8 mouse cellular contexts compared by ENCODE assay signal in genomic region chr14:96518151-96518953, GRCm38 (mm10). TPM values are rescaled to one million over a fixed set of nuclear protein-coding genes. Genes with fewer than 3 reads are reported as not detected.
DNase-seq lines count a peak whose midpoint lies in the region; ATAC-seq lines count a peak whose summit lies in the region.

No protein-coding gene starts in this region.

- H3K9me3 ChIP-seq in heart, embryonic 16.5 days (replicated peaks; ENCODE audit: control insufficient read depth, low read length): no peaks in the 10 kb centered on the region
- no peaks in the 10 kb centered on the region for H3K9me3 ChIP-seq in forebrain, embryonic 15.5 days

- 2% methylated on average over 35 of the region's 35 CpGs for WGBS in heart, embryonic 16.5 days
- under 1% methylated on average over 35 of the region's 35 CpGs for WGBS in forebrain, embryonic 15.5 days

- H3K9ac ChIP-seq in heart, embryonic 16.5 days (ENCODE audit: low read length): peak overlapping the region; percentile 53; the same call in 1 of the 2 replicates
- H3K9ac ChIP-seq in forebrain, embryonic 15.5 days (replicated peaks): peak overlapping the region; percentile 61

- peaks cover 3% of the 10 kb centered on the region; the same call in 1 of the 2 replicates for H3K4me1 ChIP-seq in heart, embryonic 16.5 days (ENCODE audit: control insufficient read depth, insufficient read depth, low read length)
- H3K4me1 ChIP-seq in forebrain, embryonic 15.5 days: peaks cover 12% of the 10 kb centered on the region

- peak overlapping the region; percentile 55 for H3K4me3 ChIP-seq in heart, embryonic 16.5 days (ENCODE audit: low read length)
- H3K4me3 ChIP-seq in forebrain, embryonic 15.5 days: peak overlapping the region; percentile 56

- no peak for DNase-seq in heart, postnatal 4 days
- peak; percentile 20 for DNase-seq in ZHBTc4 (ENCODE audit: low read depth, low spot score)
- DNase-seq in left cerebral cortex, postnatal 4 days: peak; percentile 74
- DNase-seq in retina, embryonic 14.5 days (ENCODE audit: low spot score): peak; percentile 69
- DNase-seq in urinary bladder, postnatal 14 days (ENCODE audit: low spot score): no peak
- DNase-seq in urinary bladder, adult 18-20 months (ENCODE audit: low spot score in 2 of 2): no peak

- no peak for ATAC-seq in heart, embryonic 16.5 days (replicated peaks; ENCODE audit: extremely low read depth, insufficient read depth, low FRiP score)
- ATAC-seq in forebrain, embryonic 15.5 days (replicated peaks): peak; percentile 93

- H3K4me2 ChIP-seq in heart, embryonic 16.5 days (ENCODE audit: low read depth, low read length): peak overlapping the region; percentile 90
- peak overlapping the region; percentile 95 for H3K4me2 ChIP-seq in forebrain, embryonic 15.5 days (replicated peaks)

- H3K27me3 ChIP-seq in heart, embryonic 16.5 days (ENCODE audit: control insufficient read depth, insufficient read depth, low read length): peaks cover 14% of the 10 kb centered on the region
- H3K27me3 ChIP-seq in forebrain, embryonic 15.5 days: no peaks in the 10 kb centered on the region

- no peak overlapping the region for H3K27ac ChIP-seq in heart, embryonic 16.5 days (ENCODE audit: low read length)
- H3K27ac ChIP-seq in forebrain, embryonic 15.5 days (replicated peaks): peak overlapping the region; percentile 25; the same call in 1 of the 2 replicates

- H3K36me3 ChIP-seq in heart, embryonic 16.5 days (ENCODE audit: control insufficient read depth, insufficient read depth): no peaks in the 10 kb centered on the region
- H3K36me3 ChIP-seq in forebrain, embryonic 15.5 days: no peaks in the 10 kb centered on the region

- intact Hi-C loops in left cerebral cortex, postnatal 4 days (cut with DNase I): loop anchor here (10.0 kb wide), 1 partner anchor 386 kb away; no protein-coding TSS in a partner anchor

RNA-seq across cellular contexts. Expression of gene Klhl1, which starts 0.6 kb away (rescaled TPM):
- not detected in 2 replicates for polyA plus RNA-seq in heart, embryonic 16.5 days (2015; fragmentation: Nextera tagmentation; extraction: Ambion mirVana)
- not detected for total RNA-seq in heart, postnatal 4 days (2021)
- 1.7 and 1.9 TPM in 2 replicates for polyA plus RNA-seq in forebrain, embryonic 15.5 days (2015; fragmentation: Nextera tagmentation; extraction: Ambion mirVana)
- 10 to 100 TPM; 12.4 to 15.5 TPM for total RNA-seq in left cerebral cortex, postnatal 4 days (2021)

Comparison
In these comparisons a context has a peak if more than half of its experiments do, and no peak if none do; other contexts are left out.
1. DNase-seq: peak in ZHBTc4 (single experiment), left cerebral cortex, postnatal 4 days (single experiment) and retina, embryonic 14.5 days (single experiment); none in heart, postnatal 4 days (single experiment), urinary bladder, postnatal 14 days (single experiment) and urinary bladder, adult 18-20 months (0 of 2).
2. RNA of gene Klhl1, which starts 0.6 kb away (total RNA-seq): 12.4 to 15.5 TPM in left cerebral cortex, postnatal 4 days; not detected in heart, postnatal 4 days; every median in the first group is over 10 times any median in the second.